ENCODE assay signal across 10 mouse cellular contexts in the genomic region with DNA sequence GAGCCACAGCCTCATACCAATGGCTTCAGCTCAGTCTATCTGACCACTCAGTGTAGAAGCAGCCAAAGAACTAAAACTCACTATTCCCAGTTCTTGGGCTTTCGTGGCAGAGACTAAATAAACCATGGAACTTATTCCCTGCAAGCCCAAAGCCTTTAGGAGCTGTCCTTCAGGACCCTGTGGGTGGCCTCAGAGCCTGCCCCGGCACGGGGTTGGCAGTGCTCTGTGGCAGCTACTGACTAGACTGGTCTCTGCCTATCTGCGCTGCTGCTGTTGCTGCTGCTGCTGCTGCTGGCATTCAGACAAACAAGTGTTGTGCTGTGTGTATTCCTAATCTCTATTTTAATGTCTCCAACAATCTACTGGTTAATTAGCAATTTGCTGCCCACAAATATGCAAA. TPM values are rescaled to one million over a fixed set of nuclear protein-coding genes. Genes with fewer than 3 reads are reported as not detected.
A peak's percentile ranks its signal among the peaks of the same experiment; 100 is the strongest.
DNase-seq lines count a peak whose midpoint lies in the region; ATAC-seq and TF ChIP-seq lines count a peak whose summit lies in the region.
"Had no signal": no experiment of that assay in that cellular context is flagged by ENCODE, and none has a peak within 500 bp of the region (broad histone marks: within the 10 kb centered on the region; RNA-seq: fewer than 3 reads in every experiment).

No protein-coding gene starts in this region.

- peaks cover 55% of the 10 kb centered on the region for H3K4me1 ChIP-seq in forebrain, embryonic 10.5 days

- H3K4me3 ChIP-seq in gastrocnemius, adult 2 months: no peak overlapping the region
- 0 out of 2 replicates have a peak overlapping the region, but pooled peaks have one; percentile 3 for H3K4me3 ChIP-seq in forebrain, embryonic 10.5 days
- H3K4me3 ChIP-seq: limb, embryonic 15.5 days had no signal

- 16% methylated on average over 4 of the region's 4 CpGs for WGBS in forebrain, embryonic 10.5 days

- ATAC-seq in megakaryocyte progenitor cell, adult 5-6 weeks (replicated peaks; ENCODE audit: poor library complexity): peak; percentile 65

- peak; percentile 15 for DNase-seq in gastrocnemius, postnatal 10 days
- no peak for DNase-seq in gastrocnemius, adult 2 months
- DNase-seq in A20 (ENCODE audit: low read depth, low spot score): peak; percentile 9
- DNase-seq in forebrain, embryonic 10.5 days (ENCODE audit: extremely low spot score, low spot score): no peak
- no peak for DNase-seq in left cerebral cortex, postnatal 10 days (ENCODE audit: extremely low spot score in 1 of 2, low spot score in 2 of 2)
- DNase-seq in layer of hippocampus, adult 9-11 months: no peak
- no peak for DNase-seq in spleen, postnatal 14 days (ENCODE audit: low spot score in 2 of 2)

- intact Hi-C loops in gastrocnemius, adult 2 months (cut with DNase I): no loop called here
- intact Hi-C loops in left cerebral cortex, postnatal 10 days (cut with DNase I): loop anchor here (10.0 kb wide), 1 partner anchor 190 kb away; the partner anchor contains the start of gene Erich6b

- no peak for TF ChIP-seq CTCF in gastrocnemius, adult 2 months (IDR thresholded peaks at IDR 0.05)

- H3K27ac ChIP-seq in gastrocnemius, adult 2 months: no peak overlapping the region
- no peak overlapping the region; the same call in 1 of the 2 replicates for H3K27ac ChIP-seq in forebrain, embryonic 10.5 days
- H3K27ac ChIP-seq: limb, embryonic 15.5 days had no signal

- H3K36me3 ChIP-seq in forebrain, embryonic 10.5 days (replicated peaks): no peaks in the 10 kb centered on the region
- H3K36me3 ChIP-seq: limb, embryonic 15.5 days had no signal

- H3K27me3 ChIP-seq in forebrain, embryonic 10.5 days (ENCODE audit: poor library complexity, severe bottlenecking): peaks cover 49% of the 10 kb centered on the region

- no peaks in the 10 kb centered on the region for H3K9me3 ChIP-seq in forebrain, embryonic 10.5 days
- H3K9me3 ChIP-seq: limb, embryonic 15.5 days had no signal

RNA-seq across cellular contexts. Expression of gene Siah3, which starts 1.1 kb away (rescaled TPM):
- total RNA-seq in gastrocnemius, postnatal 10 days (2021): under 1 TPM; 0.63 to 0.81 TPM
- total RNA-seq in gastrocnemius, adult 2 months (2021): not detected
- polyA plus RNA-seq in forebrain, embryonic 10.5 days (2016; fragmentation: Nextera tagmentation; extraction: Ambion mirVana): 0.48 and 0.63 TPM in 2 replicates
- total RNA-seq in megakaryocyte progenitor cell, adult 5-6 weeks (2015): not detected in 2 replicates
- total RNA-seq in megakaryocyte progenitor cell, adult 5-6 weeks (2017): not detected in 2 replicates
- 10 to 100 TPM; 10.4 to 12.4 TPM for total RNA-seq in left cerebral cortex, postnatal 10 days (2021)
- total RNA-seq: CH12.LX had no signal

Comparison
In these comparisons a context has a peak if more than half of its experiments do, and no peak if none do; other contexts are left out.
1. DNase-seq: peak in gastrocnemius, postnatal 10 days (single experiment) and A20 (single experiment); none in gastrocnemius, adult 2 months (single experiment), forebrain, embryonic 10.5 days (single experiment), left cerebral cortex, postnatal 10 days (0 of 2), layer of hippocampus, adult 9-11 months (single experiment) and spleen, postnatal 14 days (0 of 2).
2. RNA of gene Siah3, which starts 1.1 kb away (total RNA-seq): 10.4 to 12.4 TPM in left cerebral cortex, postnatal 10 days; 0.63 to 0.81 TPM in gastrocnemius, postnatal 10 days, not detected in gastrocnemius, adult 2 months and not detected in megakaryocyte progenitor cell, adult 5-6 weeks; every median in the first group is over 4 times any median in the second.